ENCODE assay signal across 7 mouse cellular contexts in genomic region chr13:49341012-49341830, GRCm38 (mm10). TPM values are rescaled to one million over a fixed set of nuclear protein-coding genes. Genes with fewer than 3 reads are reported as not detected.
DNase-seq lines count a peak whose midpoint lies in the region; ATAC-seq lines count a peak whose summit lies in the region.

Gene Bicd2 (plus strand): TSS chr13:49341585.

- peak within 1 kb of the TSS; percentile 65 for H3K9ac ChIP-seq in embryonic facial prominence, embryonic 12.5 days
- H3K9ac ChIP-seq in limb, embryonic 11.5 days (ENCODE audit: low read length) = peak within 1 kb of the TSS; percentile 91
- H3K9ac ChIP-seq in midbrain, embryonic 14.5 days (replicated peaks; ENCODE audit: low read length) = peak within 1 kb of the TSS; percentile 89

- peak within 1 kb of the TSS; percentile 61 for H3K4me3 ChIP-seq in embryonic facial prominence, embryonic 12.5 days
- H3K4me3 ChIP-seq in limb, embryonic 11.5 days (ENCODE audit: low read depth, low read length) = peak within 1 kb of the TSS; percentile 97
- peak within 1 kb of the TSS; percentile 93 for H3K4me3 ChIP-seq in midbrain, embryonic 14.5 days (replicated peaks; ENCODE audit: low read depth, low read length)

- whole genome bisulfite sequencing in embryonic facial prominence, embryonic 12.5 days = under 1% methylated on average over 74 of the region's 74 CpGs
- under 1% methylated on average over 74 of the region's 74 CpGs for WGBS in limb, embryonic 11.5 days
- under 1% methylated on average over 74 of the region's 74 CpGs for WGBS in midbrain, embryonic 14.5 days

- peak; percentile 99 for ATAC-seq in embryonic facial prominence, embryonic 12.5 days (ENCODE audit: insufficient number of reproducible peaks, insufficient read depth, low FRiP score, low TSS enrichment)
- peak; percentile 99 for ATAC-seq in limb, embryonic 11.5 days (ENCODE audit: insufficient number of reproducible peaks, low FRiP score, low TSS enrichment, low read depth)
- peak; percentile 99 for ATAC-seq in midbrain, embryonic 14.5 days (ENCODE audit: low FRiP score, low TSS enrichment)

- H3K9me3 ChIP-seq in embryonic facial prominence, embryonic 12.5 days = no peaks in the 10 kb centered on the region
- no peaks in the 10 kb centered on the region for H3K9me3 ChIP-seq in limb, embryonic 11.5 days (ENCODE audit: control insufficient read depth, low read length)
- H3K9me3 ChIP-seq in midbrain, embryonic 14.5 days (ENCODE audit: control insufficient read depth, low read length) = no peaks in the 10 kb centered on the region

- H3K27me3 ChIP-seq in embryonic facial prominence, embryonic 12.5 days = no peaks in the 10 kb centered on the region
- H3K27me3 ChIP-seq in limb, embryonic 11.5 days (ENCODE audit: control insufficient read depth, insufficient read depth, low read length) = no peaks in the 10 kb centered on the region
- H3K27me3 ChIP-seq in midbrain, embryonic 14.5 days (ENCODE audit: control insufficient read depth, insufficient read depth, low read length) = no peaks in the 10 kb centered on the region

- peak within 1 kb of the TSS; percentile 69 for H3K27ac ChIP-seq in embryonic facial prominence, embryonic 12.5 days
- H3K27ac ChIP-seq in limb, embryonic 11.5 days (replicated peaks; ENCODE audit: low read depth, low read length) = 0 out of 2 replicates have a peak within 1 kb of the TSS, but pooled peaks have one; percentile 36
- H3K27ac ChIP-seq in midbrain, embryonic 14.5 days (replicated peaks; ENCODE audit: low read depth, low read length) = peak within 1 kb of the TSS; percentile 88

- H3K36me3 ChIP-seq in embryonic facial prominence, embryonic 12.5 days = no peaks in the 10 kb centered on the region
- H3K36me3 ChIP-seq in limb, embryonic 11.5 days (ENCODE audit: control insufficient read depth, insufficient read depth, low read length) = no peaks in the 10 kb centered on the region
- no peaks in the 10 kb centered on the region for H3K36me3 ChIP-seq in midbrain, embryonic 14.5 days (ENCODE audit: control insufficient read depth, insufficient read depth, low read length)

- peak; percentile 94 for DNase-seq in adrenal gland, postnatal 25 days
- DNase-seq in heart, adult 11 months = peak; percentile 100
- DNase-seq in kidney, adult 18-20 months = peak; percentile 93
- peak; percentile 95 for DNase-seq in limb, embryonic 11.5 days (ENCODE audit: low spot score)
- DNase-seq in midbrain, embryonic 14.5 days = peak; percentile 99
- DNase-seq in spleen, adult 18-20 months = peak; percentile 86 to 92

- peaks cover 39% of the 10 kb centered on the region for H3K4me1 ChIP-seq in embryonic facial prominence, embryonic 12.5 days
- peaks cover 13% of the 10 kb centered on the region for H3K4me1 ChIP-seq in limb, embryonic 11.5 days (ENCODE audit: control insufficient read depth, insufficient read depth, low read length)
- H3K4me1 ChIP-seq in midbrain, embryonic 14.5 days (ENCODE audit: control insufficient read depth, insufficient read depth, low read length) = peaks cover 40% of the 10 kb centered on the region

- peak within 1 kb of the TSS; percentile 92 for H3K4me2 ChIP-seq in embryonic facial prominence, embryonic 12.5 days (replicated peaks)
- H3K4me2 ChIP-seq in limb, embryonic 11.5 days (ENCODE audit: low read depth, severe bottlenecking) = peak within 1 kb of the TSS; percentile 89
- H3K4me2 ChIP-seq in midbrain, embryonic 14.5 days (ENCODE audit: low read length) = peak within 1 kb of the TSS; percentile 94

RNA-seq across cellular contexts. Expression of gene Bicd2, which starts in this region (rescaled TPM):
- 43.7 and 45.2 TPM in 2 replicates for total RNA-seq in adrenal gland, postnatal 25 days (2021)
- polyA plus RNA-seq in embryonic facial prominence, embryonic 12.5 days (2016; fragmentation: Nextera tagmentation; extraction: Ambion mirVana) = 42.0 and 42.3 TPM in 2 replicates
- polyA plus RNA-seq in limb, embryonic 11.5 days (2014; fragmentation: Nextera tagmentation; extraction: Ambion mirVana) = 25.8 and 29.2 TPM in 2 replicates
- 25.3 and 30.1 TPM in 2 replicates for polyA plus RNA-seq in midbrain, embryonic 14.5 days (2014; fragmentation: Nextera tagmentation; extraction: Ambion mirVana)

Comparison
In these comparisons a context has a peak if more than half of its experiments do, and no peak if none do; other contexts are left out.
1. Peak in every context shown above with its lines: DNase-seq, ATAC-seq, H3K4me3 ChIP-seq and H3K27ac ChIP-seq.
2. H3K27ac ChIP-seq: peak in every context shown above with its lines; median percentile 88 in midbrain, embryonic 14.5 days; 69 in embryonic facial prominence, embryonic 12.5 days; 36 in limb, embryonic 11.5 days.